Mouse (Mus musculus): Measurements from ENCODE around the gene Spem2. TPM values are rescaled to one million over a fixed set of nuclear protein-coding genes. Genes with fewer than 3 reads are reported as not detected.

The Spem2 gene
- polyA plus RNA-seq, 1 experiment from 2014 or later = not detected

DNA sequence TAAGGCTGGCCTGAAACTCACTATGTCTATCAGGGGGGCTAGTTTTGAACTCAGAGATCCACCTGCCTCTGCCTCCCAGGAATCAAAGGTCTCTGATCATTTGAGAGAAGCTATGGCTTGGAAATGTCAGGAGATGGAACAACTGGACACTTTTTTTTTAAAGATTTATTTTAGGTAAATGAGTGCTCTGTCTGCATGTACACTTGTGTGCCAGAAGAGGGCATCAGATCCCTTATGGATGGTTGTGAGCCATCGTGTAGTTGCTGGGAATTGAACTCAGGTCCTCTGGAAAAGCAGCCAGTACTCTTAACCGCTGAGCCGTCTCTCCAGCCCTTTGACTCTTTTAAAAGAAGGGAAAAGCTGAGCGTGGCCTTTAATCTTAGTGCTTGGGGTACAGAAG is 11.9 kb downstream of the Spem2 start:
- no peaks in the 10 kb centered on the region for H3K36me3 ChIP-seq (ENCODE audit: insufficient read depth, low read length)
- no peak overlapping the region for H3K4me2 ChIP-seq (replicated peaks; ENCODE audit: low read depth, low read length)
- ATAC-seq = no peak
- H3K4me3 ChIP-seq (ENCODE audit: low read depth, low read length) = no peak overlapping the region
- 0 out of 2 replicates have a peak, but pooled peaks cover 6% of the 10 kb centered on the region for H3K27me3 ChIP-seq (replicated peaks; ENCODE audit: insufficient read depth, low read length)
- TF ChIP-seq EP300 (IDR thresholded peaks at IDR 0.05) = no peak
- TF ChIP-seq CTCF (IDR thresholded peaks at IDR 0.05) = peak; percentile 40
- DNase-seq (ENCODE audit: low spot score) = no peak
- H3K27ac ChIP-seq (ENCODE audit: low read length) = no peak overlapping the region
- H3K4me1 ChIP-seq (ENCODE audit: insufficient read depth, low read depth, low read length) = peaks cover 27% of the 10 kb centered on the region; the same call in 1 of the 2 replicates
- no peaks in the 10 kb centered on the region for H3K9me3 ChIP-seq (ENCODE audit: low read length)
- no peak overlapping the region for H3K9ac ChIP-seq (replicated peaks; ENCODE audit: low read depth)
- 83% methylated on average over 4 of the region's 4 CpGs for WGBS

DNA sequence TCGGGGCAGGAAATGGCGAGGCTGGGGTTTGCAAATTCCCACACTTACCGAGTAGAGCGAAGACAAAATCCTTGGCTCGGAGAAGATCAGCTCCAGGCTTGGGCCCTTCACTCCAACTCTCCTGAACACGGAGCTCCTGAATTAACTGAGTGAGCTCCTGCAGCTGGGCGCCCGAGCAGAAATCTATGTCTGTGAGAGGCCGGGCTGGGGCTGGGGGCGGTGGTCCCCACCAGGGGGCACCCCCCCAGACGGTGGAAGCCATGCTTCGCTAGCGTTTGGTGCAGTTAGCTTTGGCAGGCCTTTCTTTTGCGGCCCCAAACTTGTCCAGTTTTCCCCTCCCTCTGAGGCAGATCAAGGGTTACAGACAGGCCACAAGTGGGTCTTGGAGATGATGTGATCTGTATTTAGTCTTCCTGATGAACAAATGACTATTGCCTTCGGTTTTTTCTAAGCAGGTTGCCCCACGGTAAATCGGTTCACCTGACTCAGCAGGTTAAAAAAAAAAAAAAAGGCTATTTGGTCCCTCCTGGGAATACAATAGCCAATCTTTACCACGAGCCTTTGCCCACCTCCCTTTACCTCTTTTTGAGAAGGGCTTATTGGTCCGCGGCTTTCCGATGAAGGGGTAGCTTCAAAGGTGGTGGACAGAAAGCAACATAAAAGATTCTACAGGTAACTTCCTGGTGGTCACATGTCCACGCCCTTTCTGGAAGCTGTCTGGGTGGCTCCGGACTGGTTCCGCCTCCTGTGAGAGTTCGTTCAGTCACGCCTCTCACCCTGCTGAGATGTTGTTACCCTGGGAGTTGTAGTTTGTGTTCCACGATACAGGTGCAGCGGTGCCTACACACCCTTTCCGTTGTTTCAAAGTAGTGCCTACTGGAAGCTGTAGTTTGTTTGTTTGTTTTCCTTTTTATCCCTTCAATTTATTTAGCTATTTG is 13.0 kb downstream of the Spem2 start, which contains the start of gene Tmem102:
TSS of gene Tmem102 (minus strand) at position 653 of the 938 bp plus-strand sequence.
- Histone ChIP-seq H3K4me1 (ENCODE audit: insufficient read depth, low read depth, low read length) (peaks cover 33% of the 10 kb centered on the region; the same call in 1 of the 2 replicates), H3K9ac (replicated peaks; ENCODE audit: low read depth) (0 out of 2 replicates have a peak within 1 kb of the TSS, but pooled peaks have one; percentile 16), H3K27ac (ENCODE audit: low read length) (no peak within 1 kb of the TSS), H3K4me3 (ENCODE audit: low read depth, low read length) (peak within 1 kb of the TSS; percentile 21), H3K4me2 (replicated peaks; ENCODE audit: low read depth, low read length) (peak within 1 kb of the TSS; percentile 86), H3K36me3 (ENCODE audit: insufficient read depth, low read length) (no peaks in the 10 kb centered on the region), H3K27me3 (replicated peaks; ENCODE audit: insufficient read depth, low read length) (0 out of 2 replicates have a peak, but pooled peaks cover 6% of the 10 kb centered on the region), H3K9me3 (ENCODE audit: low read length) (no peaks in the 10 kb centered on the region)
- ATAC-seq = peak; percentile 62
- peak; percentile 88 for DNase-seq (ENCODE audit: low spot score)
- TF ChIP-seq CTCF (IDR thresholded peaks at IDR 0.05) (no peak), EP300 (IDR thresholded peaks at IDR 0.05) (no peak)
- WGBS = 12% methylated on average over 29 of the region's 29 CpGs

DNA sequence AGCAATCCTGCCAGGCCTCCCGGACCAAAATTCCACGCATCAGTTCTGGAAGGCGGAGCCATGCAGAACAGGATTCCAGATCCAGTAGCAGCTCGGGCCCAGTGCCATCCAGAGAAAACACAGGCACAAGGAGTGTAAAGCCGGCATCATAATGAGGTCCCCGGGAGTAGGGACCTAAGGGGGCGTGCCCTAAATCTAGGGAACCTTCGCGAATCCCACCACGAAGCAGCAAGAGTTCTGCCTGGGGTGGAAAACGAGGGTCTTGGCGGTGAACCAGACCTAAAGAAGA is 13.7 kb downstream of the Spem2 start:
- 18% methylated on average over 12 of the region's 12 CpGs for WGBS
- DNase-seq (ENCODE audit: low spot score) (peak; percentile 50), ATAC-seq (no peak)
- Histone ChIP-seq H3K4me3 (ENCODE audit: low read depth, low read length) (no peak overlapping the region), H3K27ac (ENCODE audit: low read length) (no peak overlapping the region), H3K27me3 (replicated peaks; ENCODE audit: insufficient read depth, low read length) (0 out of 2 replicates have a peak, but pooled peaks cover 6% of the 10 kb centered on the region), H3K36me3 (ENCODE audit: insufficient read depth, low read length) (no peaks in the 10 kb centered on the region), H3K4me2 (replicated peaks; ENCODE audit: low read depth, low read length) (peak overlapping the region; percentile 86), H3K9ac (replicated peaks; ENCODE audit: low read depth) (0 out of 2 replicates have a peak overlapping the region, but pooled peaks have one; percentile 16), H3K4me1 (ENCODE audit: insufficient read depth, low read depth, low read length) (peaks cover 35% of the 10 kb centered on the region; the same call in 1 of the 2 replicates), H3K9me3 (ENCODE audit: low read length) (no peaks in the 10 kb centered on the region)
- TF ChIP-seq CTCF (IDR thresholded peaks at IDR 0.05) (no peak), EP300 (IDR thresholded peaks at IDR 0.05) (no peak)

DNA sequence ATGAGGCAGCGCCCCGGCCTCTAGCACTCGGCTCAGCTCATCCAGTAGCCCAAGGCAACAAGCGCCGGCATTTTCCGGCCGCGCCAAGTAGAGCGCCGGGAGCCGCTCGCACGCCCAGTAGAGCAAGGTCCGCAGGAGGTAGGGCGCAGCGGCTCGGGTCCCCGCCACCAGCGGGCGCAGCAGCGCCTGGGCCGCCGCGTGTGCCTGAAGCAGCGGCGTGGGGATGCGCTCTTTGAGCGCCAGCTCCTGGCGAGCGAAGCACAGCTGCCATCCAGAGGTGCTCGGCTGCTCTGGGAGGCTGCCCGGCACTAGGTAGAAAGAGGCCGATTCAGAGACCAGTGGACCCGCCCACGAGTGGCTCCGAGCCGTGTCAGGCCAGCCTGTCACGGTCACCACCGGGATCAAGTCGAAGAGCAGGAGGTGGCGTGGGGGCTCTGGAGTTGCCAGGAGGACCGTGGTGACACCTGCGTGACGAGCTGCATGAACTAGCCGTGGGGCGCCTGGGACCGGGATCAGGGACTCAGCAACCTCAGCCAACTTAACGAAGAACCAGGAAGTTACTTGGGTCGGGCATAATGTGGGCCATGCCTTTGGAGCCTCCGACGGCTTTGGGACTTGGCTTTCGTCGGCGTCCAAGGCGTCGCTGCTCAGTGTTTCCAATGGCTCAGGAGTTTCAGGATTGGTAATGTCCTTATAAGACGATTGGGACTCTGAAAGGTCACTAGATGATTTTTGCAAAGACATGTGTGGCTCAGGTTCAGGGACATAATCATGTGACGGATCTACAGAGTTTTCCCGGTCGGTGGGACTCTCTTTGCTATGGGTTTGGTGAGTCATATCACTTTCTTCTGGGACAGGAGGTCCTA is 14.2 kb downstream of the Spem2 start:
- 2% methylated on average over 60 of the region's 60 CpGs for WGBS
- 0 out of 2 replicates have a peak overlapping the region, but pooled peaks have one; percentile 12 for H3K9ac ChIP-seq (replicated peaks; ENCODE audit: low read depth)
- H3K9me3 ChIP-seq (ENCODE audit: low read length) = no peaks in the 10 kb centered on the region
- peak; percentile 87 for TF ChIP-seq CTCF (IDR thresholded peaks at IDR 0.05)
- TF ChIP-seq EP300 (IDR thresholded peaks at IDR 0.05) = no peak
- DNase-seq (ENCODE audit: low spot score) (peak; percentile 85), ATAC-seq (peak; percentile 76)
- H3K4me1 ChIP-seq (ENCODE audit: insufficient read depth, low read depth, low read length) = peaks cover 35% of the 10 kb centered on the region; the same call in 1 of the 2 replicates
- H3K4me3 ChIP-seq (ENCODE audit: low read depth, low read length) = peak overlapping the region; percentile 53
- H3K27ac ChIP-seq (ENCODE audit: low read length) = no peak overlapping the region
- 0 out of 2 replicates have a peak, but pooled peaks cover 6% of the 10 kb centered on the region for H3K27me3 ChIP-seq (replicated peaks; ENCODE audit: insufficient read depth, low read length)
- H3K4me2 ChIP-seq (replicated peaks; ENCODE audit: low read depth, low read length) = peak overlapping the region; percentile 86
- no peaks in the 10 kb centered on the region for H3K36me3 ChIP-seq (ENCODE audit: insufficient read depth, low read length)

DNA sequence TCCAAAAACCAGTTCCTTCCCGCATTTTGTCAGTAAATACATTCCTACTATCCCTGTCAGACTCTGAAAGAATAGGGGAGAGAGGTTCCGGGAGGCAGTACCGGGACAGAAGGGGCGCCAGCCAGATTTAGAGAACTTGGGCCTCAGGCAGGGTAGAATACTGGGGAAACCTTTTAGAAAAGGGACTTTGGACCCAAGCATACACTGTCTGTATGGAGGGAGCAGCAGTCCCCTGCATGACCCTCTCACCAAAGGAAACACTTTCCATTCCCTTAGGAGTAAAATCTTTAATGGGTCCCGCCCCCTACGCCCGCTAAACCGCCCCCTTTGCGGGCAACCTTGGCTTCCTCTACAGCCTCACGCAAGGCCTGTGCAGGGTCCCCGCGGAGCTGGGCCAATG is 14.9 kb downstream of the Spem2 start:
- H3K9ac ChIP-seq (replicated peaks; ENCODE audit: low read depth) = 0 out of 2 replicates have a peak overlapping the region, but pooled peaks have one; percentile 12
- no peaks in the 10 kb centered on the region for H3K36me3 ChIP-seq (ENCODE audit: insufficient read depth, low read length)
- H3K4me3 ChIP-seq (ENCODE audit: low read depth, low read length) = peak overlapping the region; percentile 53
- no peak overlapping the region for H3K27ac ChIP-seq (ENCODE audit: low read length)
- ATAC-seq (peak; percentile 6), DNase-seq (ENCODE audit: low spot score) (no peak)
- H3K4me1 ChIP-seq (ENCODE audit: insufficient read depth, low read depth, low read length) = peaks cover 35% of the 10 kb centered on the region; the same call in 1 of the 2 replicates
- 3% methylated on average over 12 of the region's 12 CpGs for WGBS
- H3K27me3 ChIP-seq (replicated peaks; ENCODE audit: insufficient read depth, low read length) = 0 out of 2 replicates have a peak, but pooled peaks cover 6% of the 10 kb centered on the region
- no peaks in the 10 kb centered on the region for H3K9me3 ChIP-seq (ENCODE audit: low read length)
- TF ChIP-seq EP300 (IDR thresholded peaks at IDR 0.05) (no peak), CTCF (IDR thresholded peaks at IDR 0.05) (no peak)
- H3K4me2 ChIP-seq (replicated peaks; ENCODE audit: low read depth, low read length) = peak overlapping the region; percentile 86
